Mouse (Mus musculus): ENCODE data around the gene Rps6kl1. TPM values are rescaled to one million over a fixed set of nuclear protein-coding genes. Genes with fewer than 3 reads are reported as not detected.

Gene Rps6kl1
- polyA plus RNA-seq (2015; fragmentation: Nextera tagmentation; extraction: Ambion mirVana) = 3.2 and 3.4 TPM in 2 replicates

- DNase-seq (ENCODE audit: low spot score) = peak; percentile 84
Observed at GRCm38 (mm10) chr12:85151002-85151774, at the start of gene Rps6kl1. Gene Rps6kl1 (minus strand): TSS chr12:85151264.

- DNase-seq (ENCODE audit: low spot score) = no peak
Observed at GRCm38 (mm10) chr12:85199954-85200353, 48.9 kb upstream of the Rps6kl1 start.

- DNase-seq (ENCODE audit: low spot score) = no peak
Observed at GRCm38 (mm10) chr12:85197936-85198335, 46.9 kb upstream of the Rps6kl1 start.

DNA sequence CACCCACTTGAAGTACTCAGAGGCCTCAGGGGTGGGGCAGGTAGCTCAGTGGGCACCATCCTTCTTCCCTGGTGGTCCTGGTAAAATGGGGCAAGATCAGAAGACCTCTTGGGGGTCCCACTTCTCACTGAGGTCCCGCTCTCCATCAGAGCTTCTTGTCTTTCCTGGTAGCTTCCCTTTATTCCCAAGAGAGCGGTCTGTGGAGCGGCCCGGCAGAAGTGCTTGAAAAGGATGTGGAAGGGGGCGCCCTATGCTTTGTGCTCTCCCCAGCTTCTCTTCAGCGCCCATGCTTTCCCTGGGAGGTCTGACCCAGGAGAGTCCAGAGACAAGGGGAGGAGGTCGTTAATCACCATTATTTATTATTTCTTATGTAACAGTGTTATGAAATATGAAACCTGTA lies 46.3 kb upstream of the Rps6kl1 start:
- DNase-seq (ENCODE audit: low spot score) = no peak

DNA sequence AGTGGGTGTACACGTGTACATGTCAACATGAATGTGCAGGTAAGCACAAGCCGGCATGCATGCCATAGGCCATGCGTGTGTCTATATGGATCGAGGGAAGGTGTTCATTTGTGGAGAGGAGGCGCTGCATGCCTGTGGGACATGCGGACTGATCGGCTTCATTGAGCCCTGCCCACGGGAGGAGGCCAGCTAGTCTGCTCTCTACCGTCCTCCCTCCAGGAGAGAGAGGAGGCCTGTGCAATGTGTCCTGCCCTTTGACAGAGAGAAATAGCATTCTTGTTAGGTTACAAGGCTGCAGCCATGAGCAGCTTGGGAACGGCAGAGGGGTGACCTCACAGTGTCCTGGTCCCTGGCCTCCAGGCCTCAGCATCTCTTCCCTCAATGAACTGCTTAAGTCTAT lies 45.1 kb upstream of the Rps6kl1 start:
- DNase-seq (ENCODE audit: low spot score) = no peak

DNA sequence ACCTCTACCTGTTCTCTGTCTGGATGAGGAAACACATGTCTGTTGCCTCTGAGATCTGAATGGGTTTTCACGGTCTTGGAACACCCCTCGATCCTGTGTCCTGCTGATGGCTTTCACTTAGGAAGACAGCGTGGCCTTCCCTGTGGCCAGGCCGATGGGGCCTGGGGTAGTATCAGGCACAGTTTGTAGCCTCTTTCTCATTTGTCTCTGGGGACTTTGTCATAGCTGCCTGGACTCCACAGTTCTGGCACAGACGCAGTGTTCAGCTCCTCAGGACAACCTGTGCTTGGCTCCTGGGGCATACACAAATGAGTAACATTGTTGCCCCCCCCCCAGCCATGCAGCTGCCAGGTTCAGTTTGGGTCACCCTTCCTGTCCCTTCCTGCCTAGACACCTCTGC lies 44.0 kb upstream of the Rps6kl1 start:
- DNase-seq (ENCODE audit: low spot score) = no peak

DNA sequence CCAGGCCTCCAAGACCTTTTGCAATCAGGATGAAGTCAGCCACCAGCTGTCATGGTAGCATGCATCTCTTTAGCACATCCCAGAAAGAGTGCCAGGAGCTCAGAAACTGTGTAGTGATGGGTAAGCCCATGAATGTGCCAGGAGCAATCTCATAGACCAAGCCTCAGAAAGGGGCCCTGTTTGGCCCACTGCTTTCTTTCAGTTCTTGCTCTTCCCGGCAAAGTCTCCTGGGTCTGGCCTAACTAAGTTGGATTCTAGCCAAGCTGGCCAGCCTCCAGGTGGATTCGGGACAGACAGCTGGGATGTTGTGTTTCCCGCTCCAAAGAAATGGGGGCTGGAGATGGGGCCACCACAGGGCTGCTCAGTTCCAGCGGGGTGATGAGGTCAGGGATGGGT lies 43.6 kb upstream of the Rps6kl1 start:
- DNase-seq (ENCODE audit: low spot score) = no peak

DNA sequence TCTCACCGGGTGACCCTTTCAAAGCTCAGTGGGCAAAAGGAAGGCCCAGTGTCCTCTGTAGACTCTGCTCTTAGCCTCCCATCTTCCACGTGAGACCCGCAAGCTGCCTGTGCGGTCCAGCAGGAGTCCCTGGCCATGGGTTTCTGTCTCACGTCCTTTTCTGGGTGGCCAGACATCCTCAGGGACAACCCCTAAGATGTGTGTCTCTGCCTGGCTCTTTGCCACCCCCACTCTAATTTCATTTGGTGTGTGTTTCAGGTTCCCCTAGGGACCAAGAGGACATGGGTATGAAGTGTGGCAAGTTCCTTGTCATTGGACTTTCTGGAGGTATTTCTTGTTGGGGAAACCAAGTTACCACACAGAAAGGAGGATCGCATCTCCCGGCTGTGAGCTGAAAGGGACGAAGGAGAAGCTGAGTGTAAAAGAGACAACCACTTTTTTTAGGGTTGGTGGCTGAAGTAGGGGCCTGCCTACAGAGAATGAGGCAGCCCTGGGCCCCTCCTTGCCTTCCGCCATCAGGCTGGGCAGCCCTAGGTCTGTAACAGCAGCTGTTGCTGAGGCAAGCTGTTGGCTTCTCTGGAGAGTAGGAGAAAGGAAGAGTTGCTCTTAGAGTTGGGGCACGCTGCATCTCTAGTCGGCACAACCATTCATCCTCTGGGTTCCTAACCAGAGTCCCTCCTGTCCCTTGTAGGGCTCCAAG lies 43.0 kb upstream of the Rps6kl1 start:
- DNase-seq (ENCODE audit: low spot score) = no peak

GRCm38 (mm10) chr12:85193146-85193545 lies 42.1 kb upstream of the Rps6kl1 start:
- no peak for DNase-seq (ENCODE audit: low spot score)

GRCm38 (mm10) chr12:85192461-85193108 lies 41.5 kb upstream of the Rps6kl1 start:
- peak; percentile 76 for DNase-seq (ENCODE audit: low spot score)

DNA sequence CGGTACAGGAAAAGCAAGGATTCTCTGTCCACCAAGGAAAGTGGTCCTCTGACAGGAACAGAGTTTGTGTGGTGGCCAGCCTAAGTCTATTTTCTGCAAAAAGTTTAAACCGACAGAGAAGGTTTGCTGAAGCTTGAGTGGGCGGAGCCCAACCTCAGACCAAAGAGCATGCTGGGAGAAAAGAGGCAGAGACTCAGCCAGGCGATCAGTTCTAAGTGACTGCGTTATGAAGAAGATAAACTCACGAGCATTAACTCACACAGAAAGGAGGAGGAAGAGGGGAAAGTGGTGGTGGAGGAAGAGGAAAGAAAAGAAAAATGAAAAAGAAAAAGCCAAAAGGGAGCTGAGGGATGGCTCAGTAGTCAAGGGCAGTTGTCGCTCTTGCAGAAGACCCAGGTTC lies 39.2 kb upstream of the Rps6kl1 start:
- DNase-seq (ENCODE audit: low spot score) = no peak

GRCm38 (mm10) chr12:85186361-85186760 lies 35.3 kb upstream of the Rps6kl1 start:
- no peak for DNase-seq (ENCODE audit: low spot score)

DNA sequence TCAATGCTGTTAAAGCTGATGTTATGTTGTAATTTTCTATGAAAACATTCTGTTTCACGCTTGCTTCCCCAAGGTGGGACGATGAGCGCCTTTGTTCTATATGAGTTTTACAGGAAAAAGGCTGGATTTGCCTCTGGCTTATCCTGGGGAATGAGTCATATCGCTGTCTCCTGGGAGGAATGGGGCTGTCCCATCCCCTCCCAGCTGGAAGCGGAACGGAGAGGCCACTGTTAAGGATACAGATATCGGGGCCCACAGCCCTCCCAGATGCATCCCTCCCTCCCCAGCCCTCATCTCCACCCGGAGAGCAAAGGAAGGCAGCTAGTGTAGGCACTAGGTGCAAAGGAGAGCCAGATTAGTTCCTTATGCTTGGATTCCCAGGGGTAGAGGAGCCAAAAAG lies 34.7 kb upstream of the Rps6kl1 start:
- no peak for DNase-seq (ENCODE audit: low spot score)

DNA sequence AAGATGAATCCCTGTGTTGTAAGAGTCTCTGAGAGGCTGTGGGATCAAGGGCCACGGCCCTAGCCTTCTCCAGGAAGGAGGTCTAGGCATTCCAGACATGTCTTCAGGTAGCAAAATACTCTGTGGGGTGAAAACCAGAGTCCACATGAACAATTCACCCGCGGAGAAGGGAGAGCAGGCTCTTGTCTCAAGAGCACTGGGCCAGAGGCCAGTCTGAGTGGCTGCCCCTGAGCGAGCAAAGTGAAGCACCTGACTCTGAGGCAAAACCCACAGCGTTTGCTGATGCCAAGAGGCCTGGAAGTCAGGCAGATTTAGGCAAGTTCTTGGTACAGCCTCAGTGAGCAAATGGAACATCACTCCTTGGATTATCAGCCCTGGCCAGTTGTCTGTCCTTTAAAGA lies 33.1 kb upstream of the Rps6kl1 start:
- DNase-seq (ENCODE audit: low spot score) = no peak

GRCm38 (mm10) chr12:85182898-85183297 lies 31.8 kb upstream of the Rps6kl1 start:
- DNase-seq (ENCODE audit: low spot score) = no peak

- no peak for DNase-seq (ENCODE audit: low spot score)
Observed at GRCm38 (mm10) chr12:85182345-85182643, 31.2 kb upstream of the Rps6kl1 start.

- peak; percentile 40 for DNase-seq (ENCODE audit: low spot score)
Observed at GRCm38 (mm10) chr12:85181475-85182344, 30.6 kb upstream of the Rps6kl1 start.

GRCm38 (mm10) chr12:85178294-85178693 lies 27.2 kb upstream of the Rps6kl1 start:
- DNase-seq (ENCODE audit: low spot score) = no peak

DNA sequence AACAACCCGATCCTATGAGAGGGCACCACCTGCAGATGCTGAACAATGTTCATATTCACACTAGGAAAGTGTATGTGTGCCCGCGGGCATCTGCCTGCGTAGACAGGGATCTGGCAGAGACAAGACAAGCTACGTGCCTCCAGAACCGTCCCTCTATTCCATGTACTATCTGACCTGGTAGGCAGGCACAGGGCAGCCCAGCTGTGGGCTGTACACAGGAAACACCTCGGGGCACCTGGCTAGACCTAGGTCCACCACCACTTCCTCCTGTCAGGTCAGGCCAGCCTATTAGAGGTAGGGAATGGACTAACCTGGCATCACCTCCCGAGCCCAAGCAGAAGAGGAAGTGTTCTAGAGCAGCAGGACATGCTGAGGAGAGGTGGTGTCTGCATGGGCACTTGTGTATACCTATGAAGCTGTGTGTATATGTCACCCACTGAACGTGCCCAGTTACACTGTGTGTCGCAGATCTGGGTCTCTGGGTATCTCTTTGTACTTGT lies 26.7 kb upstream of the Rps6kl1 start, which contains the start of gene Pgf:
Gene Pgf, minus strand, starts transcription at position 51 of the 500 bp plus-strand sequence.
- no peak for DNase-seq (ENCODE audit: low spot score)

DNA sequence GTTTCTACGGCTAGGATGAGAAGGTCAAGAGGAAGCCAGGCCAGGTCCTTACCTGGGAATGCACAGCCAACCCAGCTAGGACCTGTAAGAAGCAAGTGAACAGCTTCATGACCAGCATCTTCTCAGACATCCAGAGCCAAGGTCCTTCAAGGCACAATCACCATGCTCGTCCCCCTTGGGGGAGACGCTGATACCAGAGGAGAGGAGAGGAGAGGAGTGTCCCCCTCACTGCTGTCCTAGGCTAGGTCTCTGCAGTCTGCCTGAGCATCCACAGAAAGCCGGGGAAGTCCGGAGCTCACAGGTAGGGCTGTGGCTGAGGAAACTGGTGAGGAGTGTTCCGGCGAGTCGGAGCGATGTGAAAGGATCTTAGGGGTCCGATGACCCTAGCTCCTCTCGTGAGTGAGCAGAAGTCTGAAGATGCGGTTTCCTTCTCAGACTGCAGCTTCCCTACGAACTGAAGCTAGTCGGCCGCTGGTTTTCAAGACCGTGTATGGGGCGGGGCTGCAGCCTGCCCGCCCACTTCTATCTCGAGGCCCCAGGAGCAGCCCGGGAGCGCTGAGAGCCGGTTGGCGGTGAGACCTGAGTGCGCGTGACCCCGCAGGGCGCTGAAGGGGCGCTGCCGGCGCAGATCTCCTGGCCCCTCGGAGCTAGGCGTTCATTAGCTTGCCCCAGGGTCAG lies 25.9 kb upstream of the Rps6kl1 start:
- DNase-seq (ENCODE audit: low spot score) = peak; percentile 75

Measured in thymus, postnatal 0 days (tissue).